Mouse (Mus musculus) hindbrain, embryonic 10.5 days (tissue): ENCODE data around the gene Fez2. TPM values are rescaled to one million over a fixed set of nuclear protein-coding genes. Genes with fewer than 3 reads are reported as not detected.

Source experiments
- DNase-seq: peaks from one replicate; pipeline ENCODE4 v3.0.0-alpha.2; 2017; ENCODE audit warnings: low spot score
- H3K27ac ChIP-seq: fragments of 300-500 bp; sonication (generic); 2 replicates; pipeline ENCODE4 v1.5.1; 2016; ENCODE audit warnings: mild to moderate bottlenecking, moderate library complexity
- H3K27me3 ChIP-seq: fragments of 300-500 bp; sonication (generic); 2 replicates; pipeline ENCODE4 v1.6.1; 2016; ENCODE audit warnings: mild to moderate bottlenecking; ENCODE audit not compliant: poor library complexity, insufficient read depth, severe bottlenecking
- H3K36me3 ChIP-seq: fragments of 300-500 bp; sonication (generic); 2 replicates; pipeline ENCODE4 v1.6.1; 2016; ENCODE audit warnings: mild to moderate bottlenecking, moderate library complexity
- H3K4me1 ChIP-seq: fragments of 300-500 bp; sonication (generic); replicated peaks from 2 replicates; pipeline ENCODE4 v1.6.1; 2016; ENCODE audit warnings: mild to moderate bottlenecking
- H3K4me3 ChIP-seq: fragments of 300-500 bp; sonication (generic); 2 replicates; pipeline ENCODE4 v1.5.1; 2016; ENCODE audit warnings: mild to moderate bottlenecking, moderate library complexity
- H3K9me3 ChIP-seq: fragments of 300-500 bp; sonication (generic); 2 replicates; pipeline ENCODE4 v1.6.1; 2016; ENCODE audit warnings: mild to moderate bottlenecking, moderate library complexity
- WGBS: fragments of 180-500 bp; shearing (Covaris S2); methylation state at CpG from one replicate; pipeline ENCODE4 v1.1.7; 2016; 5-methylcytosine and 5-hydroxymethylcytosine counted together
- polyA plus RNA-seq: library from polyadenylated mRNA; unstranded; fragments of >200 nt; fragmentation: Nextera tagmentation; extraction: Ambion mirVana; gene quantifications from 2 replicates; pipeline ENCODE4 v1.2.1, GENCODE M21; 2016

Gene Fez2
- polyA plus RNA-seq, 1 experiment from 2014 or later, result 51.1 TPM

DNA sequence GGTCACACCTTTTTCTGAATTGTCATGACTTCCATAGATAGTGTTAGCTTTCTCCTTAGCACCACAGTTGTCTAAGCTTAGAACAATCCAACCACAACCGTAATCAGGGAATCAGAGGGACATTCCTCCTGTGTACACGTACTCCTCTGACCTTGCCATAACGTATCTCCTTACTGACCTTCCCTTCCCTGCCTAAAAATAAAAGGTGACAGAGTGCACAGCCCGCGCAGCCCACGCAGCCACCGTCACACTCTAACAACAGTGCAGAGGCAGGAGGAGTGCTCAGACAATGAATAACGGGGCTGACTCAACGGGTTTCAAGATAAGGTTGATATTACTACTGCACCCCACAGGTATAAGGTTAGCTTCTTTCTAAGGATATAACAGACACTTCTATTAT lies 14.1 kb downstream of the Fez2 start:
- Histone ChIP-seq H3K4me1 (peaks cover 7% of the 10 kb centered on the region), H3K36me3 (peaks cover 45% of the 10 kb centered on the region), H3K27ac (no peak overlapping the region), H3K4me3 (no peak overlapping the region), H3K27me3 (no peaks in the 10 kb centered on the region), H3K9me3 (no peaks in the 10 kb centered on the region)
- 91% methylated on average over 9 of the region's 9 CpGs for WGBS
- no peak for DNase-seq

DNA sequence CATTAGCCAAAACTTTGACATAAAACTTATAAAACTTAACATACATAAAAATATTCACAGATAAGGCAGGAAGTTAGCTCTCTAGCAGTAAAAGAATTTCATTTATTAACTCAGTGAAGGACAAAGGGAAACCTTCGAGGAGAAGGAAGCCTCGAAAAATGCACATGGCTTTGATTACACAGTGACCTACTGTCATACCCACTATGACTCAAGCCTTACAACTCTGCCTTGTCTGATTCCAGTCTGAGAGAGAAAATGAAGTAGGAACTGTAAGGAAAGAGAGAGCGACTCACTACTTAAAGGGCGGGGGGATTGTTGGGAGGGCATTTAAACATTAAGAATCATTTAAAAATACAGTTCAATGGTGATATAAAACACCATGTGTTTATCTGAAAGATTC lies 14.7 kb downstream of the Fez2 start:
- Histone ChIP-seq H3K36me3 (peaks cover 47% of the 10 kb centered on the region), H3K27me3 (no peaks in the 10 kb centered on the region), H3K4me3 (no peak overlapping the region), H3K27ac (no peak overlapping the region), H3K9me3 (no peaks in the 10 kb centered on the region), H3K4me1 (peaks cover 7% of the 10 kb centered on the region)
- DNase-seq, result no peak
- 85% methylated on average over 4 of the region's 4 CpGs for WGBS

GRCm38 (mm10) chr17:78402174-78402573 lies 15.8 kb downstream of the Fez2 start:
- Histone ChIP-seq H3K27ac (no peak overlapping the region), H3K9me3 (no peaks in the 10 kb centered on the region)
- WGBS, result 86% methylated on average over 6 of the region's 6 CpGs

GRCm38 (mm10) chr17:78401713-78402112 lies 16.2 kb downstream of the Fez2 start:
- no peak overlapping the region for H3K27ac ChIP-seq
- DNase-seq, result no peak
- H3K9me3 ChIP-seq, result no peaks in the 10 kb centered on the region
- H3K36me3 ChIP-seq, result peaks cover 53% of the 10 kb centered on the region
- 57% methylated on average over 4 of the region's 4 CpGs for WGBS
- H3K4me1 ChIP-seq, result peaks cover 7% of the 10 kb centered on the region
- H3K4me3 ChIP-seq, result no peak overlapping the region
- no peaks in the 10 kb centered on the region for H3K27me3 ChIP-seq

More at GRCm38 (mm10) chr17:78402174-78402573, 15.8 kb downstream of the Fez2 start:
- Histone ChIP-seq H3K4me3 (no peak overlapping the region), H3K4me1 (peaks cover 7% of the 10 kb centered on the region), H3K27me3 (no peaks in the 10 kb centered on the region), H3K36me3 (peaks cover 53% of the 10 kb centered on the region)
- DNase-seq, result no peak

DNA sequence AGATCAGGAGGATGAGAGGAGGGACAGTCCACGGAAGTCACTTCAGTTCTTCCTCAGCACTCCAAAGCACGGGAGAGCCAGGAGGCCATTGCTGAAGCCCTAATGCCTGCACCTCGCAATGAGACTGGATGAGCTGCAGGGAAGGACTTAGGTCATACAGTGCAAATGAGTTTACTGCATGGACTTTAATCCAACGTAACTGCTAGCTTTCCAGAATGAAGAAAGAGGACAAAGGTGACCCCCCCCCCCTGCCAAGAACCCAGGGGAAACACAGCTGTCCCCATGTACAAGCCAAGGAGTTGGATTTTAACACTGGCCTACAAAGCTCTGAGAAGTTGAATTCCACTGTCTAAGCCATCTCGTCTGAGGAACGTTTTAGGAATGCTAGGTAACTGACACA lies 16.6 kb downstream of the Fez2 start:
- H3K36me3 ChIP-seq, result peaks cover 53% of the 10 kb centered on the region
- peaks cover 7% of the 10 kb centered on the region for H3K4me1 ChIP-seq
- no peaks in the 10 kb centered on the region for H3K9me3 ChIP-seq
- no peak overlapping the region for H3K4me3 ChIP-seq
- WGBS, result 81% methylated on average over 6 of the region's 6 CpGs
- no peak for DNase-seq
- H3K27me3 ChIP-seq, result no peaks in the 10 kb centered on the region
- H3K27ac ChIP-seq, result no peak overlapping the region

DNA sequence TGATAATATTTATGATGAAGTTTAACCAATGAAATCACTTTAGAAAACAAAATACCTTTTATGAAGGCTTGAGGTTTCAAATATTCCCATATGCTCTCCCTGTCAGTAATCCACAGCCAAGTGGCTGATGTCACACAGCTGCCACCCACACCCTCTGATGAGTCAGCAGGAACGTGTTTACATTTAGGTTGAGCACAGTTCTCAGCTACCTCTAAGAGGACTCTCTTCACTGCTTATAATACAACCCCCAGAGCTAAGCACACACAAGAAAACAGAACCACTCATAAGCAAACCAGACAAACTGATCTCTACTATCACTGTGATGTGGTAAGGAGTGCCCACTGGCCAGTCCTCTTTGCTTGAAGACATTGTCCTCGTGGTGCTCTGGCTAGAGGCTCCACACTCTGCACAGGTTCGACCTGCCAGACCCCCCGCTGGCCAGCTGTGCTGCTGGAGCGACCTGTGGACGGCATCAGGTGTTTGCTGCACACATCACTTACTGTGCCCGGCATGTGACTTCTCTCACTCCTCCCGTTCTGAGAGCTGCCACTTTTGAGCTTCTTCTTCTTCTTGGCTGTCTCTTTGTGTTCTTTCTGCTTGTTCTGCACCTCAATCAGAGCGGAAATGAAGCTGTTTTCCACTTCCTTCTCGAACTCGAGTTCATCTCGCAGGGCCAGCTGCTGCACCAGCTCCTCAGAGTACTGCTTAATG lies 17.7 kb downstream of the Fez2 start:
- 86% methylated on average over 12 of the region's 12 CpGs for WGBS
- H3K4me3 ChIP-seq, result no peak overlapping the region
- H3K27ac ChIP-seq, result no peak overlapping the region
- peaks cover 57% of the 10 kb centered on the region for H3K36me3 ChIP-seq
- peaks cover 7% of the 10 kb centered on the region for H3K4me1 ChIP-seq
- H3K9me3 ChIP-seq, result no peaks in the 10 kb centered on the region
- H3K27me3 ChIP-seq, result no peaks in the 10 kb centered on the region
- no peak for DNase-seq

DNA sequence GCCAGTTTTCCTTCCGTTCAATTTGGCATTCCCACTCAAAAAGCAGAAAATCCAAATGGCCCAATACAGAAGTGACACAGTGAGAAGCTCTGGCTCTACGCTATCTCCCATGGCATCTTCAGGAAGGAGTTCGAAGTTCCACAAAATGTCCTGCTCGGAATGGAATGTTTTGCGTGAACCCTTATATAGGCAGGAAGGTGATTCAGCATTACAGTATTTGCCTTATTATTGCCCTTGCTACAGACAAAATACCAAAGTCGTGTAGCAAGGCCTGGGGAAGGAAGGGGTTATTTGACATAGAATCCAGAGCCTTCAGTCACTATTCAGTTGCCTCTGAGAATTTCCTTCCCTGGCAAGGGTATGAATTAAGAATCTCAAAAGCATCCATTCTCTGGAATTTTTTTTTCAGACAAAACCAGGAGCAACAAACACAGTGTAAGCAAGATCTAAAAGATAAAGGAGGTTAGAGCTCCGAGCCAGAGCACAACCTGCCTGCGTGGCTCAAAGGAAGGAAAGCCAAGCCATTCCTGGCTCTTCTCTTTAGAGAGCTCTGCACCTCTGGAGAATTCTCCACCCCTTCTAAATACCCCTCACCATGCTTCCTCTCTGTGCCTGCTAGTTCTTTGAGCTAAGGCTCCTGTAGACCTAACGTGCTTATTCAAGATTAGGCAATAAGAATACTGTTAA lies 25.4 kb downstream of the Fez2 start:
- Histone ChIP-seq H3K9me3 (no peaks in the 10 kb centered on the region), H3K4me3 (no peak overlapping the region), H3K27ac (no peak overlapping the region), H3K27me3 (no peaks in the 10 kb centered on the region), H3K4me1 (no peaks in the 10 kb centered on the region), H3K36me3 (peaks cover 23% of the 10 kb centered on the region; the same call in 1 of the 2 replicates)
- DNase-seq, result no peak
- 89% methylated on average over 9 of the region's 9 CpGs for WGBS

DNA sequence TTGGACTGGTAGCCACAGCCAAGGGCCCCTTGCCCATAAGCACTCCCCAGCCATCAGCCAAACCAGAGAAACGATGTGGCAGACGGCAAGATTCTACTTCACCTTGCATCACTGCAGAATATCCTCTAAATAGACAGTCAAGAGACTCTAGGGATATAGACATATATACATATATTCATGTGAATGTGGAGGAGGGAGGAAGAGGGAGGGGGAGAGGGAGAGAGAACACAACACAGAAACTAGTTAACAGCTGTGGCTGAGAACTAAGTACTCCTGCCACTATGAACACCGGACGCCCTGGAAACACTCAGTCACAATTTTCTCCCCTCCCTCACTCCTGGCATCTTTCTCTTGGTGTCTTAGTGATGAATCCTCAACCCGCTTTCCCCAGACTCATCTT lies 28.4 kb downstream of the Fez2 start:
- H3K9me3 ChIP-seq, result no peaks in the 10 kb centered on the region
- H3K27ac ChIP-seq, result no peak overlapping the region
- WGBS, result 92% methylated on average over 5 of the region's 5 CpGs

GRCm38 (mm10) chr17:78388101-78388847 lies 29.7 kb downstream of the Fez2 start:
- H3K4me3 ChIP-seq, result no peak overlapping the region
- H3K27ac ChIP-seq, result no peak overlapping the region
- DNase-seq, result no peak
- no peaks in the 10 kb centered on the region for H3K9me3 ChIP-seq
- no peaks in the 10 kb centered on the region for H3K4me1 ChIP-seq
- H3K36me3 ChIP-seq, result peaks cover 17% of the 10 kb centered on the region; the same call in 1 of the 2 replicates
- H3K27me3 ChIP-seq, result no peaks in the 10 kb centered on the region
- WGBS, result 87% methylated on average over 9 of the region's 9 CpGs

More for the DNA sequence above, 28.4 kb downstream of the Fez2 start:
- Histone ChIP-seq H3K4me3 (no peak overlapping the region), H3K27me3 (no peaks in the 10 kb centered on the region), H3K4me1 (no peaks in the 10 kb centered on the region), H3K36me3 (peaks cover 12% of the 10 kb centered on the region; the same call in 1 of the 2 replicates)
- no peak for DNase-seq

DNA sequence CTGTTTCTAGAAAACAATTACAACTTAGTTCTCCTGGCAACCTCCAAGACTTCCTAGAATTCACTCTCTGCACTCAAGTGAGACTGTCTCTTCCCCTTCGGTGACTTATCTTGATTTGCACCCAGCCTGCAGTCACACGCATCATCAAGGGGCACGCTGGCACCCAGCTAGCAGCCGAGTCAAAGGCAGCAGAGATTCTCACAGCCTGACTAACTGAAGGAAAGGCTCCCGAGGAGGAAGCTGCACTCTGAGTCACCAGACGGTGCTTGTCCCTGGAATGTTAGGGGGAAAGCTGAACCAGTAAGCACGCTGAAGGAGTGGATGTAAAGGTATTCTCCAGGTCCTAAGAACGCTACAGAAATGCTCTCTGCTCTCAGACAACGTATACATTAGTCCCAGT lies 30.3 kb downstream of the Fez2 start:
- no peak overlapping the region for H3K27ac ChIP-seq
- H3K4me3 ChIP-seq, result no peak overlapping the region

GRCm38 (mm10) chr17:78382321-78382720 lies 35.6 kb downstream of the Fez2 start:
- Histone ChIP-seq H3K4me3 (no peak overlapping the region), H3K27ac (no peak overlapping the region), H3K27me3 (no peaks in the 10 kb centered on the region), H3K36me3 (peaks cover 41% of the 10 kb centered on the region), H3K9me3 (no peaks in the 10 kb centered on the region), H3K4me1 (0 out of 2 replicates have a peak, but pooled peaks cover 6% of the 10 kb centered on the region)
- 93% methylated on average over 3 of the region's 3 CpGs for WGBS
- no peak for DNase-seq

More for the DNA sequence above, 30.3 kb downstream of the Fez2 start:
- WGBS, result 83% methylated on average over 9 of the region's 9 CpGs
- H3K36me3 ChIP-seq, result peaks cover 23% of the 10 kb centered on the region; the same call in 1 of the 2 replicates
- DNase-seq, result no peak
- no peaks in the 10 kb centered on the region for H3K27me3 ChIP-seq
- no peaks in the 10 kb centered on the region for H3K4me1 ChIP-seq
- no peaks in the 10 kb centered on the region for H3K9me3 ChIP-seq

DNA sequence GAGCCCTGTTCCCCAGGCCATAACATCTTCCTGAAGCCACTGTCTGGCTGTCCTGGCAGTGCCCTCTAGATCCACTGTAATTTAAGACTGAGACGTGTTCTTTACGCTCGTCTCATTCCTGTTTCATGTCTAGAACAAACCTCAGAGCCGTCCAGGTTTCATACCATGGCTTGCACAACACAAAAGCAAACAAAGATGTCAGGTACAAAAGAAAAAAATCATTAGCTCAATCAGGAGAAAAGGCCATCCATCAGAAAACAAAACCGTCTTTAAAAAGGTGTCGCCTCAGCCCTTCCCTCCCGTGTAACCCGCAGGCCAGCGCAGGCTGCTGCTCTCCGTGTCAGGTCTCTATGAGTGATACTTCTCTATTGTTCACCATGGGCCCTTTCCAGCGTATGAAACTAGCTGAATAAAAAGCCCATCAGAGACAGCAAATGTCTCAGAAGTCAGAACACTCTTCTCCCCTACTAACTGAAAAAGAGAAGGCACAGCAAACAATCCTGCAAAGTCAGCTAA lies 38.2 kb downstream of the Fez2 start:
- Histone ChIP-seq H3K4me1 (peaks cover 12% of the 10 kb centered on the region), H3K27ac (no peak overlapping the region), H3K27me3 (no peaks in the 10 kb centered on the region), H3K36me3 (peaks cover 44% of the 10 kb centered on the region), H3K4me3 (no peak overlapping the region), H3K9me3 (no peaks in the 10 kb centered on the region)
- 74% methylated on average over 11 of the region's 11 CpGs for WGBS
- no peak for DNase-seq
